Mouse (Mus musculus) embryo, embryonic 11 days (tissue): ENCODE results near the gene Olfr992.
"Not testable (repeated sequence)": the region's sequence is repeated elsewhere in the genome, so short reads cannot be mapped to it uniquely, and the experiment has no call there.

ENCODE experiments used
- DNase-seq: peaks from one replicate; pipeline ENCODE4 v3.0.0-alpha.2; 2015

Gene Olfr992

GRCm38 (mm10) chr2:85409369-85409768 lies at the start of gene Olfr992:
Olfr992 (minus strand) TSS chr2:85409469.
- DNase-seq: no peak

- DNase-seq: no peak
These were observed 34.3 kb upstream of the Olfr992 start, which contains the start of gene Olfr995 for GRCm38 (mm10) chr2:85443539-85443938. Olfr995 (minus strand) TSS chr2:85443639.

- DNase-seq: no peak
These were observed 33.3 kb upstream of the Olfr992 start for GRCm38 (mm10) chr2:85442546-85442945.

GRCm38 (mm10) chr2:85436351-85436750 lies 27.1 kb upstream of the Olfr992 start, which contains the start of gene Olfr994:
Olfr994 (minus strand) TSS chr2:85436451.
- DNase-seq: no peak

- no peak for DNase-seq
These were observed 16.6 kb upstream of the Olfr992 start for GRCm38 (mm10) chr2:85425893-85426292.

- DNase-seq: no peak
These were observed 5.5 kb upstream of the Olfr992 start, which contains the start of gene Olfr993 for GRCm38 (mm10) chr2:85414777-85415176. Olfr993 (minus strand) TSS chr2:85414877.

- DNase-seq: not testable (repeated sequence)
These were observed 46.1 kb downstream of the Olfr992 start, which contains the start of gene Olfr988 for GRCm38 (mm10) chr2:85363127-85363526. Olfr988 (minus strand) TSS chr2:85363227.
